In genomic region chr13:50418421-50418820, GRCm38 (mm10) we compare ENCODE assay signal across 7 mouse cellular contexts. TPM values are rescaled to one million over a fixed set of nuclear protein-coding genes. Genes with fewer than 3 reads are reported as not detected.
DNase-seq lines count a peak whose midpoint lies in the region; ATAC-seq and TF ChIP-seq lines count a peak whose summit lies in the region.

No protein-coding gene starts in this region.

- H3K27me3 ChIP-seq in lung, embryonic 14.5 days (ENCODE audit: insufficient read depth, low read length), result no peaks in the 10 kb centered on the region
- no peaks in the 10 kb centered on the region for H3K27me3 ChIP-seq in limb, embryonic 13.5 days
- H3K27me3 ChIP-seq in stomach, embryonic 14.5 days (ENCODE audit: control insufficient read depth, insufficient read depth, low read length), result no peaks in the 10 kb centered on the region

- peak overlapping the region; percentile 69 for H3K4me2 ChIP-seq in lung, embryonic 14.5 days
- peak overlapping the region; percentile 75 for H3K4me2 ChIP-seq in limb, embryonic 13.5 days (replicated peaks)
- peak overlapping the region; percentile 65 for H3K4me2 ChIP-seq in stomach, embryonic 14.5 days (replicated peaks; ENCODE audit: low read depth, low read length)

- H3K4me3 ChIP-seq in lung, embryonic 14.5 days (ENCODE audit: low read depth, low read length), result peak overlapping the region; percentile 62
- H3K4me3 ChIP-seq in embryonic fibroblast, embryonic 13.5 days (ENCODE audit: insufficient read depth, low read length), result peak overlapping the region; percentile 86
- H3K4me3 ChIP-seq in limb, embryonic 13.5 days, result peak overlapping the region; percentile 83
- peak overlapping the region; percentile 84 for H3K4me3 ChIP-seq in stomach, embryonic 14.5 days (ENCODE audit: low read depth, low read length)

- DNase-seq in lung, embryonic 14.5 days, result peak; percentile 24
- no peak for DNase-seq in lung, postnatal 25 days (ENCODE audit: low spot score)
- no peak for DNase-seq in cerebellum, adult 11-12 months
- no peak for DNase-seq in cerebellum, postnatal 4 days (ENCODE audit: low spot score in 2 of 2)

- H3K36me3 ChIP-seq in lung, embryonic 14.5 days (ENCODE audit: insufficient read depth), result peaks cover 26% of the 10 kb centered on the region
- peaks cover 33% of the 10 kb centered on the region for H3K36me3 ChIP-seq in limb, embryonic 13.5 days
- H3K36me3 ChIP-seq in stomach, embryonic 14.5 days (ENCODE audit: control insufficient read depth, insufficient read depth, low read length), result peaks cover 10% of the 10 kb centered on the region

- no peak for TF ChIP-seq POLR2A in embryonic fibroblast, embryonic 13.5 days (IDR thresholded peaks at IDR 0.05; ENCODE audit: low read depth, low read length)

- H3K9ac ChIP-seq in lung, embryonic 14.5 days, result peak overlapping the region; percentile 71
- peak overlapping the region; percentile 89 for H3K9ac ChIP-seq in limb, embryonic 13.5 days
- H3K9ac ChIP-seq in stomach, embryonic 14.5 days (replicated peaks; ENCODE audit: low read depth, low read length), result peak overlapping the region; percentile 77; the same call in 1 of the 2 replicates

- WGBS in lung, embryonic 14.5 days, result 32% methylated on average over 3 of the region's 3 CpGs
- 48% methylated on average over 3 of the region's 3 CpGs for WGBS in limb, embryonic 13.5 days
- 48% methylated on average over 3 of the region's 3 CpGs for WGBS in stomach, embryonic 14.5 days

- H3K9me3 ChIP-seq in lung, embryonic 14.5 days (ENCODE audit: low read depth, low read length), result no peaks in the 10 kb centered on the region
- no peaks in the 10 kb centered on the region for H3K9me3 ChIP-seq in limb, embryonic 13.5 days
- no peaks in the 10 kb centered on the region for H3K9me3 ChIP-seq in stomach, embryonic 14.5 days (ENCODE audit: control insufficient read depth, low read depth, low read length)

- no peaks in the 10 kb centered on the region for H3K4me1 ChIP-seq in lung, embryonic 14.5 days (ENCODE audit: insufficient read depth)
- H3K4me1 ChIP-seq in embryonic fibroblast, embryonic 13.5 days (ENCODE audit: control insufficient read depth, insufficient read depth, low read length), result no peaks in the 10 kb centered on the region
- H3K4me1 ChIP-seq in limb, embryonic 13.5 days, result peaks cover 10% of the 10 kb centered on the region
- H3K4me1 ChIP-seq in stomach, embryonic 14.5 days (ENCODE audit: control insufficient read depth, insufficient read depth, low read length), result peaks cover 4% of the 10 kb centered on the region; the same call in 1 of the 2 replicates

- peak; percentile 27 for TF ChIP-seq CTCF in lung, embryonic 14.5 days (IDR thresholded peaks at IDR 0.05; ENCODE audit: low read depth)
- TF ChIP-seq CTCF in embryonic fibroblast, embryonic 13.5 days (IDR thresholded peaks at IDR 0.05; ENCODE audit: borderline replicate concordance, insufficient read depth, low read length), result no peak

- H3K27ac ChIP-seq in lung, embryonic 14.5 days (ENCODE audit: low read depth), result no peak overlapping the region
- no peak overlapping the region for H3K27ac ChIP-seq in embryonic fibroblast, embryonic 13.5 days (ENCODE audit: insufficient read depth, low read length)
- H3K27ac ChIP-seq in limb, embryonic 13.5 days, result 0 out of 2 replicates have a peak overlapping the region, but pooled peaks have one; percentile 15
- H3K27ac ChIP-seq in stomach, embryonic 14.5 days (ENCODE audit: low read length), result no peak overlapping the region

- no peak; the same call in 1 of the 2 replicates for ATAC-seq in lung, embryonic 14.5 days (ENCODE audit: insufficient read depth)
- ATAC-seq in limb, embryonic 13.5 days (ENCODE audit: low FRiP score, low read depth), result peak; percentile 29; the same call in 1 of the 2 replicates
- ATAC-seq in stomach, embryonic 14.5 days (ENCODE audit: insufficient number of reproducible peaks, insufficient read depth, low FRiP score, low read depth), result no peak

RNA-seq across cellular contexts. Expression of gene Fbxw17, which starts 0.8 kb away (rescaled TPM):
- polyA plus RNA-seq in lung, embryonic 14.5 days (2014; fragmentation: Nextera tagmentation; extraction: Ambion mirVana), result 36.4 and 40.5 TPM in 2 replicates
- 31.8 and 36.2 TPM in 2 replicates for polyA plus RNA-seq in embryonic fibroblast, embryonic 13.5 days (2011; ENCODE audit: insufficient read length, low read depth, missing spikeins)
- 36.2 and 36.3 TPM in 2 replicates for polyA plus RNA-seq in limb, embryonic 13.5 days (2015; fragmentation: Nextera tagmentation; extraction: Ambion mirVana)
- 27.7 and 35.4 TPM in 2 replicates for polyA plus RNA-seq in stomach, embryonic 14.5 days (2014; fragmentation: Nextera tagmentation; extraction: Ambion mirVana)

RNA-seq across cellular contexts. Expression of gene Gm47429, which starts 25.3 kb away (rescaled TPM):
- polyA plus RNA-seq in lung, embryonic 14.5 days (2014; fragmentation: Nextera tagmentation; extraction: Ambion mirVana), result not detected in 2 replicates
- polyA plus RNA-seq in embryonic fibroblast, embryonic 13.5 days (2011; ENCODE audit: insufficient read length, low read depth, missing spikeins), result not detected in 2 replicates
- not detected in 2 replicates for polyA plus RNA-seq in limb, embryonic 13.5 days (2015; fragmentation: Nextera tagmentation; extraction: Ambion mirVana)
- not detected in 2 replicates for polyA plus RNA-seq in stomach, embryonic 14.5 days (2014; fragmentation: Nextera tagmentation; extraction: Ambion mirVana)

RNA-seq across cellular contexts. Expression of gene Nutm2, which starts 48.7 kb away (rescaled TPM):
- polyA plus RNA-seq in lung, embryonic 14.5 days (2014; fragmentation: Nextera tagmentation; extraction: Ambion mirVana), result not detected in 2 replicates
- polyA plus RNA-seq in embryonic fibroblast, embryonic 13.5 days (2011; ENCODE audit: insufficient read length, low read depth, missing spikeins), result not detected in 2 replicates
- not detected in 2 replicates for polyA plus RNA-seq in limb, embryonic 13.5 days (2015; fragmentation: Nextera tagmentation; extraction: Ambion mirVana)
- not detected in 2 replicates for polyA plus RNA-seq in stomach, embryonic 14.5 days (2014; fragmentation: Nextera tagmentation; extraction: Ambion mirVana)
